Mouse (Mus musculus): ENCODE measurements around the gene Acnat1. TPM values are rescaled to one million over a fixed set of nuclear protein-coding genes. Genes with fewer than 3 reads are reported as not detected.
"Not testable (repeated sequence)": the region's sequence is repeated elsewhere in the genome, so short reads cannot be mapped to it uniquely, and the experiment has no call there.

Gene Acnat1
- polyA plus RNA-seq, 1 experiment from 2014 or later: not detected

- Histone ChIP-seq H3K27me3 (no peaks in the 10 kb centered on the region), H3K9me3 (replicated peaks) (no peaks in the 10 kb centered on the region), H3K9ac (no peak overlapping the region), H3K4me2 (no peak overlapping the region), H3K36me3 (no peaks in the 10 kb centered on the region), H3K4me1 (replicated peaks) (no peaks in the 10 kb centered on the region), H3K4me3 (no peak overlapping the region), H3K27ac (no peak overlapping the region)
- no peak for ATAC-seq (replicated peaks; ENCODE audit: insufficient number of reproducible peaks, insufficient read depth, low FRiP score, low read depth)
- 80% methylated on average over 1 of the region's 1 CpGs for WGBS
These were observed 21.7 kb downstream of the Acnat1 start for GRCm38 (mm10) chr4:49451848-49452551.

DNA sequence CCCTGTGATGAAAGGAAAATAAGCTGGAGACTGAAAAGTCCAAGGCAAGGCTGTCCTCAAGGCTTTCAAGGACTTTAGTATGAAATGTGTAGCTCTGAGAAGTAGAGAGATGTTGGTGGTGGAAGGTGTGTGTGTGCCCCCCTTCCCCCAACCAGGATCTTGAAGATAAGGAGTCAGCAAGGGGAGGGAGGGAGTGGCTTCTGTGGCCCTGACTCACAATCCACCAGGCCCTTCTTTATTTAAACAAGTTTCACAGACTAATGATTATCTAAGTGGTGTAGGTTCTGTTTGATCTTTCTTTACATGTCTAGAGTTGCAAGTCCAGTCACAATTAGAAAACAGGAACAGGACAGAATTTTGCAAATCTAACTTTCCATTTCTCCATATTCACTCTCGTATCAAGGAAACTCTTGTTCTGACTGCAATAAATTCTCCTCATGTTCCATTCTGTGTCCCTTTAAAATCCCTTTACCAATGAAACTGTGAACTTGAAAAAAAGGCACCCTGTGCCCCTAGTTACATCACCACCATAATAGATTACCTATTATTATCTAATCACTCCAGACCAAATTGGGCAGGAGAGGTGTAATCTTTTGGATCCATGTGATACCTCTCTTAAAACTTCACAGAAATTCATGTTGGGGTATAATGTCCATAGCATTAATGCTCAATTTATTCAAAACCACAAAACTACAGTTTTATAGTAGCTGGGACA is 22.4 kb downstream of the Acnat1 start:
- not testable (repeated sequence) for H3K27me3 ChIP-seq; H3K4me2 ChIP-seq; H3K4me3 ChIP-seq; H3K9me3 ChIP-seq (replicated peaks); H3K9ac ChIP-seq; H3K4me1 ChIP-seq (replicated peaks); H3K36me3 ChIP-seq; ATAC-seq (replicated peaks; ENCODE audit: insufficient number of reproducible peaks, insufficient read depth, low FRiP score, low read depth); H3K27ac ChIP-seq
- WGBS: 94% methylated on average over 1 of the region's 1 CpGs

GRCm38 (mm10) chr4:49436968-49437367 is 36.7 kb downstream of the Acnat1 start:
- not testable (repeated sequence) for H3K9ac ChIP-seq; H3K4me3 ChIP-seq; H3K36me3 ChIP-seq; ATAC-seq (replicated peaks; ENCODE audit: insufficient number of reproducible peaks, insufficient read depth, low FRiP score, low read depth); H3K4me2 ChIP-seq; H3K9me3 ChIP-seq (replicated peaks); H3K27me3 ChIP-seq; H3K27ac ChIP-seq; H3K4me1 ChIP-seq (replicated peaks)
- WGBS: 91% methylated on average over 3 of the region's 3 CpGs

- H3K9me3 ChIP-seq (replicated peaks); H3K9ac ChIP-seq; ATAC-seq (replicated peaks; ENCODE audit: insufficient number of reproducible peaks, insufficient read depth, low FRiP score, low read depth); H3K4me1 ChIP-seq (replicated peaks); H3K4me3 ChIP-seq; H3K4me2 ChIP-seq; H3K36me3 ChIP-seq; H3K27ac ChIP-seq; H3K27me3 ChIP-seq: not testable (repeated sequence)
- 64% methylated on average over 2 of the region's 2 CpGs for WGBS
These were observed 63.6 kb downstream of the Acnat1 start for GRCm38 (mm10) chr4:49410151-49410550.

- H3K9me3 ChIP-seq (replicated peaks); H3K27ac ChIP-seq; ATAC-seq (replicated peaks; ENCODE audit: insufficient number of reproducible peaks, insufficient read depth, low FRiP score, low read depth); H3K36me3 ChIP-seq; H3K4me2 ChIP-seq; H3K4me3 ChIP-seq; H3K4me1 ChIP-seq (replicated peaks); H3K9ac ChIP-seq; H3K27me3 ChIP-seq: not testable (repeated sequence)
- 80% methylated on average over 5 of the region's 5 CpGs for WGBS
These were observed 65.8 kb downstream of the Acnat1 start, which contains the start of gene Acnat2 for GRCm38 (mm10) chr4:49407957-49408356. Gene Acnat2 (minus strand): TSS chr4:49408151.

Other genes starting within 250 kb of the Acnat1 start
- not detected in 2 replicates for gene Acnat2, start 65.8 kb downstream of the Acnat1 start, polyA plus RNA-seq (2015; fragmentation: Nextera tagmentation; extraction: Ambion mirVana)
- not detected in 2 replicates for gene Baat, start 32.6 kb upstream of the Acnat1 start, polyA plus RNA-seq (2015; fragmentation: Nextera tagmentation; extraction: Ambion mirVana)
- gene Mrpl50, start 47.2 kb upstream of the Acnat1 start, polyA plus RNA-seq (2015; fragmentation: Nextera tagmentation; extraction: Ambion mirVana): 52.9 and 61.3 TPM in 2 replicates
- 5.6 and 7.2 TPM in 2 replicates for gene Zfp189, start 47.3 kb upstream of the Acnat1 start, polyA plus RNA-seq (2015; fragmentation: Nextera tagmentation; extraction: Ambion mirVana)
- 0.40 and 2.2 TPM in 2 replicates for gene Aldob, start 75.6 kb upstream of the Acnat1 start, polyA plus RNA-seq (2015; fragmentation: Nextera tagmentation; extraction: Ambion mirVana)
- 50.0 and 52.3 TPM in 2 replicates for gene Tmem246, start 124.0 kb upstream of the Acnat1 start, polyA plus RNA-seq (2015; fragmentation: Nextera tagmentation; extraction: Ambion mirVana)
- 23.2 TPM in 2 replicates for gene Rnf20, start 158.1 kb upstream of the Acnat1 start, polyA plus RNA-seq (2015; fragmentation: Nextera tagmentation; extraction: Ambion mirVana)
- not detected in 2 replicates for gene Ppp3r2, start 208.1 kb upstream of the Acnat1 start, polyA plus RNA-seq (2015; fragmentation: Nextera tagmentation; extraction: Ambion mirVana)

All from heart, embryonic 15.5 days (tissue).